Mouse (Mus musculus) kidney, adult 2 months (tissue): Measurements from ENCODE around the gene Luc7l.

ENCODE experiments used
- CTCF ChIP-seq: fragments of 200-500 bp; conservative IDR thresholded peaks from 2 replicates; pipeline ENCODE4 v1.5.1; 2011; ENCODE audit warnings: low read depth, mild to moderate bottlenecking, control low read depth, low read length, moderate library complexity, mixed read lengths; ENCODE audit not compliant: insufficient read depth, insufficient read length
- POLR2A ChIP-seq: fragments of 200-500 bp; IDR thresholded peaks from one replicate; pipeline ENCODE4 v1.6.1; 2011; ENCODE audit warnings: low read depth, low read length, control low read depth

DNA sequence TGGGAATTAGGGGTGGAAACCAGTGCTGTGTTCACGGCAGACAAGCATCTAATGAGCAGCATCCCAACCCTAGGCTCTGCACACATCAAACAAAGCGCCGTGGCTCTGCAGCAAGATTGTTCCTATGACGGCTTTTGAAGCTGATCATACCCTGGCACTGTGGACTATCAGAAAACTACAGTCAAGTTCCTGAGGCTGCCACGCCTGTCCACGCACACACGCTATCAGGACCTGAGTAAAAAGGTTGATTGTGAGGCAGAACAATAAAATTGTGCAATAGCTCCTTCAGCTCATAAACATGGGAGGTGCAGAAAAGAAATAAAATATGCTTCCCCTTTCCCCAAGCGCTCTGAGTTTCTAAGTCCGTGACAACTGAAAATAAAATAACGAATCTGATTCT is 15.0 kb upstream of the Luc7l start:
- no peak for TF ChIP-seq POLR2A
- no peak for TF ChIP-seq CTCF
